Mouse (Mus musculus) stomach, embryonic 15.5 days (tissue): ENCODE measurements around the gene Sox2. TPM values are rescaled to one million over a fixed set of nuclear protein-coding genes. Genes with fewer than 3 reads are reported as not detected.

ENCODE experiments used
- ATAC-seq: fragments of 200-750 bp; cut with Nextera tagmentation; 2 replicates; pipeline ENCODE4 v1.8.0; 2017; ENCODE audit warnings: low read depth, moderate number of reproducible peaks, moderate TSS enrichment; ENCODE audit not compliant: insufficient read depth, low FRiP score
- H3K27ac ChIP-seq: fragments of 300-500 bp; sonication (generic); 2 replicates; pipeline ENCODE4 v1.5.1; 2015; ENCODE audit warnings: mild to moderate bottlenecking, inconsistent platforms
- H3K27me3 ChIP-seq: fragments of 300-500 bp; sonication (generic); replicated peaks from 2 replicates; pipeline ENCODE4 v1.6.1; 2015; ENCODE audit warnings: inconsistent platforms
- H3K36me3 ChIP-seq: fragments of 300-500 bp; sonication (generic); 2 replicates; pipeline ENCODE4 v1.6.1; 2015; ENCODE audit warnings: inconsistent platforms
- H3K4me1 ChIP-seq: fragments of 300-500 bp; sonication (generic); 2 replicates; pipeline ENCODE4 v1.6.1; 2015; ENCODE audit warnings: inconsistent platforms
- H3K4me2 ChIP-seq: fragments of 300-500 bp; sonication (generic); 2 replicates; pipeline ENCODE4 v1.6.1; 2015; ENCODE audit warnings: mild to moderate bottlenecking, inconsistent platforms
- H3K4me3 ChIP-seq: fragments of 300-500 bp; sonication (generic); replicated peaks from 2 replicates; pipeline ENCODE4 v1.5.1; 2015; ENCODE audit warnings: inconsistent platforms
- H3K9ac ChIP-seq: fragments of 300-500 bp; sonication (generic); 2 replicates; pipeline ENCODE4 v1.6.1; 2015; ENCODE audit warnings: inconsistent platforms
- H3K9me3 ChIP-seq: fragments of 300-500 bp; sonication (generic); 2 replicates; pipeline ENCODE4 v1.6.1; 2016; ENCODE audit warnings: inconsistent platforms
- WGBS: fragments of 180-500 bp; shearing (Covaris S2); methylation state at CpG from one replicate; pipeline ENCODE4 v1.1.7; 2015; 5-methylcytosine and 5-hydroxymethylcytosine counted together
- polyA plus RNA-seq: library from polyadenylated mRNA; unstranded; fragments of >200 nt; fragmentation: Nextera tagmentation; extraction: Ambion mirVana; gene quantifications from 2 replicates; pipeline ENCODE4 v1.2.1, GENCODE M21; 2015

Gene Sox2
- polyA plus RNA-seq, 1 experiment from 2014 or later, result 14.0 TPM

DNA sequence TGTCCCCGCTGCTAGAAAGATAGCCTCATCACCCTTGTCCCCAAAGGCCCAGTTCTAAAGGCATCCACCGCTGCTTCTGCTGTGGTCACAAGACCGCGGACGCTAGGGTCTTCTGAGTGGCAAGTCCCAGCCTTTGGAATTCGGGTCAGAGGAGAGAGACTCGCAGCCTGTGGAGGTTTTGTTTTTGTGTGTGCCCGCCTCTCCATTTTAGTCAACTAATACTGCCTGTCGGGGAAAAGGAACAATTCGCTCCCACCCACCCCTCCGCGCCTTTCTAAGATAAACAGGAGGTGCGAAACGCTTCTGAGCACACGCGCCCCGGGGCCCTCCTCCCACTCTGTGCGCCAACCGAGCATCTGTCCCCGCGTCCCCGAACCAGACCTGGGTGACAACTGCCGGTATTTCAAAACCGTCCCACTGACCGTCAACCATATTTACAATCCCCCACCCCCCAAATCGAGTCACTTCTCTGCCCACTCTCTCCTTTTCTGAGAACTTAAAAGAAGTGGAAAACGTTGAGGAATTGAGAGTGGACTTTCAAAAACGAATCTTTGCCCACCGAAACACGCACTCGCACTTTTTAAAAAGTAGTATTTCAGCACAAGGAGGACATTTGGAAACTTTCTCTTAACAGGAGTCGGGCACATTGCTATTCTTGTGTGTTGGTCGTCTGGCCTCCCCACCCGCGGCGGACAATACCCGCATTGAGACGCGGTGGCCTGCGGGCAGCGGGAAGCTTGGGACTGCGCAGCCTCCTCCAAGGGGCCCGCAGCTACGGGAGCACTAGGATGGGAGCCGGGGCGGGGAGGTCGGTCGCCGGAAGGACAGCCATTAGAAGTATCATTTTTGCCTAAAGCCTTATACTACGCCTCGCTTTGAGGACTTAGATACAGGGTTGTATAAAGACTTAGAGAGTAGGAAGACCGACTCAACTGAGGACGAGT lies 12.8 kb downstream of the Sox2 start:
- H3K4me3 ChIP-seq, result peak overlapping the region; percentile 37
- no peaks in the 10 kb centered on the region for H3K9me3 ChIP-seq
- peaks cover 65% of the 10 kb centered on the region for H3K27me3 ChIP-seq
- peak overlapping the region; percentile 57 for H3K4me2 ChIP-seq
- peaks cover 5% of the 10 kb centered on the region; the same call in 1 of the 2 replicates for H3K4me1 ChIP-seq
- no peak for ATAC-seq
- peak overlapping the region; percentile 84; the same call in 1 of the 2 replicates for H3K27ac ChIP-seq
- no peaks in the 10 kb centered on the region for H3K36me3 ChIP-seq
- no peak overlapping the region for H3K9ac ChIP-seq
- 1% methylated on average over 53 of the region's 53 CpGs for WGBS

DNA sequence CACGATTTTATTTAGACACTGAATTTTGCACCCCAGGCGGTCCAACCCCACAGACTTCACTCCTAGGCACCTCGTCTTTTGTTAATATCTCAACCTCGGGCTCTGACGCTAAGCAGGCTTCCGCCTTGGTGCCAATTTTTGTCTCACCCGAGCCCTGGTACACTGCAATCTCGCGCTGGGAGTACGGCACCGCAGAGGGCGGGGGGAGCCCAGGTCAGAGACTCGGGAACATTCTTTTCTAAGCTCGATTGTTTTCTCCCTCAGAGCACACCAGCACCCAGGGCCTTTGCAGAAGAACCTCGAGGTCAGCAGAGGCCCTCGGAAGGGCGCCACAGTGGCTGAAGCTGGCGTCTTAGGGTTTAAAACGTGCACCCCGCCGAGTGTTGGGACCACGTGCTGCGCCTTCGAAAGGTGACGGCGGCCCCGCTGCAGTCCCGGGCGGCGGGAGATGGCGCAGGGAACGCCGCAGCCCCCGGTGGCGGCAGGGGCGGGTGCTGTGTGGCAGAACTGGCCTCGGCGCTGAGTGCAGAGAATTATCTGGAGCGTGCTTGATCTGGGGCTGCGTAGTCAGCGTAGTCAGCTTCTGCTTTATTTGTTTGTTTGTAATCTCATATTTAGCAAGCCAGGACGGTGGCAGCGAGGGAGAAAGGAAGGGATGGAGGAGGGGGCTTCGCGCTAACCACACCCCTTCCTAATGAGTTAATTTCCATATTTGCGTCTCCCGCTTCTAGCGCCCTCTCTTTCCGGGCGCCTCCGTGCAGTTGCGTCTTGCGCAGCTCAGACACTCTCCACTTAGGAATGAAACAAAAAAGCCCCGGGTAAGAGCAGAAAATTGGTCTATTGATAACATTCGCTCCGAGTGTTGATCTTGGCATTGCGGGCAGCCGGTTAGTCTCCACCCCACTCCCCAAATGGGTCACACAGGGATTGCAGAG lies 13.8 kb downstream of the Sox2 start:
- WGBS, result 1% methylated on average over 58 of the region's 58 CpGs
- Histone ChIP-seq H3K9me3 (no peaks in the 10 kb centered on the region), H3K27ac (peak overlapping the region; percentile 84), H3K4me2 (peak overlapping the region; percentile 57), H3K4me1 (peaks cover 5% of the 10 kb centered on the region; the same call in 1 of the 2 replicates), H3K4me3 (peak overlapping the region; percentile 37), H3K27me3 (peaks cover 63% of the 10 kb centered on the region), H3K9ac (no peak overlapping the region), H3K36me3 (no peaks in the 10 kb centered on the region)
- ATAC-seq, result peak; percentile 52

DNA sequence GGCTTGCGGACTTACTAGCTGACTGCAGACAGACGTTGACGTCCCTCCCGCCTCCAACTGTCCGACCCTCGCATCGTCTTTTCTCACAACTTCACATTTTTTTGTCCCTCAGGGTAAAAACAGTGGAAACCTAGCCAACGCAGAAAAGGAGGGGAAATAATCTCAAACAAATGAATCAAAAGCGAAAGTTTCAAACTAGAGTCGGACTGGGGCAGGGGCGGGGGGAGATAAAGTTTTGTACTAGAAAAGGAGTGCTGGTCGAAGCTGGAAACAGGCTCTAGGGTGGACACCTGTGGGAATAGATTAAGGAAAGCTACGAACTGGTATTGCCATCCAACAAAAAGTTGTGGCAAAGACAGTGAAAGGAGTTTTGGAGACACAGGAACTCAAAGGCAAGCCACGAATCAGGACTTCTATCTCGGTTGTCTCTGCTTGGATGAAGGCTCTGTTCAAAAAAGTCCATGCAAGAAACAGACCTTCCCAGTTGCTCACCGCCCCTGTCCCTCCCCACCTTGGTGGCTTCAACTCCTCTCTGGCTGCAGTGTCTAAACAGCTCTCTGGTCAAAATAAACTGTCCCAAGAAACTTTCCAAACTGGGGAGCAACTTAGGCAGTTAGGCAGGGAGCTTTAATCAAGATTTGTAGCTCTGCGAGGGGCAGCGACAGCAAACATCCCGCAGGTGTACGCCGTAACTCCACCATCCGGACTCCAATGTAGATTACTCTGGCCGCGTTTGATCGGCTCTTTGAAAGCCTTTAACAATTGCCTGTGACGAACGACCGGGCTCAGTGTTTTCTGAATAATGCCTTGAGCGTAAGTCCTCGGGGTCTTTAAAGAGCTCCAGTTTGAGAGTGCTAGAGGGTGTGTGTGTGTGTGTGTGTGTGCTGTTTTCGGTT lies 14.7 kb downstream of the Sox2 start:
- Histone ChIP-seq H3K27ac (peak overlapping the region; percentile 84), H3K9me3 (no peaks in the 10 kb centered on the region), H3K9ac (no peak overlapping the region), H3K27me3 (peaks cover 65% of the 10 kb centered on the region), H3K4me2 (peak overlapping the region; percentile 57), H3K4me1 (peaks cover 5% of the 10 kb centered on the region; the same call in 1 of the 2 replicates), H3K4me3 (peak overlapping the region; percentile 37), H3K36me3 (no peaks in the 10 kb centered on the region)
- ATAC-seq, result no peak
- WGBS, result 2% methylated on average over 31 of the region's 31 CpGs

GRCm38 (mm10) chr3:34665751-34666665 lies 15.8 kb downstream of the Sox2 start:
- Histone ChIP-seq H3K9me3 (no peaks in the 10 kb centered on the region), H3K4me3 (no peak overlapping the region), H3K4me2 (peak overlapping the region; percentile 57; the same call in 1 of the 2 replicates), H3K9ac (no peak overlapping the region), H3K36me3 (no peaks in the 10 kb centered on the region), H3K27ac (peak overlapping the region; percentile 84; the same call in 1 of the 2 replicates), H3K27me3 (peaks cover 60% of the 10 kb centered on the region), H3K4me1 (peaks cover 5% of the 10 kb centered on the region; the same call in 1 of the 2 replicates)
- ATAC-seq, result peak; percentile 53; the same call in 1 of the 2 replicates
- WGBS, result 7% methylated on average over 10 of the region's 10 CpGs

DNA sequence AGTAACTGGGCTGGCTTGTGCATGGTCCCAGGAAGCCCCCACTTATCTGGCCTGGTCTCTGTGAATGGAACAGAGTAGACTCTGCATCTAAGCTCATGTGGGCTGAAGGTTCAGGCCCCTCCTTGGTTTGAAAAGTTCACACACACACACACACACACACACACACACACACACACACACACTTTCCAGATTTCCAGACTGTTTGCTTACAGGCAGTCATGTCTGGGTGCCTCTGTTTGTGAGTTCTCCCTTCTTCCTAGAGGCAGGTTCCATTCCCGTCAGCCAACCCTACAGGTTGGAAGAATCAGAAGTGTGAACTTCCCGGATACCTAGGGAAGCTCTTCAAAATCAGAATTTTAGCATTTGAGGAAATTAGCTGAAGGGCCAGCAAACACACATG lies 17.0 kb downstream of the Sox2 start:
- WGBS, result 39% methylated on average over 2 of the region's 2 CpGs
- Histone ChIP-seq H3K27ac (no peak overlapping the region), H3K9ac (no peak overlapping the region), H3K27me3 (peaks cover 55% of the 10 kb centered on the region), H3K4me3 (no peak overlapping the region), H3K36me3 (no peaks in the 10 kb centered on the region), H3K4me2 (no peak overlapping the region), H3K9me3 (no peaks in the 10 kb centered on the region), H3K4me1 (peaks cover 5% of the 10 kb centered on the region; the same call in 1 of the 2 replicates)
- ATAC-seq, result no peak

GRCm38 (mm10) chr3:34667881-34668817 lies 17.9 kb downstream of the Sox2 start:
- H3K36me3 ChIP-seq, result no peaks in the 10 kb centered on the region
- no peak overlapping the region for H3K4me2 ChIP-seq
- H3K4me1 ChIP-seq, result peaks cover 5% of the 10 kb centered on the region; the same call in 1 of the 2 replicates
- no peaks in the 10 kb centered on the region for H3K9me3 ChIP-seq
- peaks cover 57% of the 10 kb centered on the region for H3K27me3 ChIP-seq
- WGBS, result 13% methylated on average over 18 of the region's 18 CpGs
- no peak overlapping the region for H3K4me3 ChIP-seq
- no peak overlapping the region for H3K27ac ChIP-seq
- H3K9ac ChIP-seq, result no peak overlapping the region
- ATAC-seq, result no peak

DNA sequence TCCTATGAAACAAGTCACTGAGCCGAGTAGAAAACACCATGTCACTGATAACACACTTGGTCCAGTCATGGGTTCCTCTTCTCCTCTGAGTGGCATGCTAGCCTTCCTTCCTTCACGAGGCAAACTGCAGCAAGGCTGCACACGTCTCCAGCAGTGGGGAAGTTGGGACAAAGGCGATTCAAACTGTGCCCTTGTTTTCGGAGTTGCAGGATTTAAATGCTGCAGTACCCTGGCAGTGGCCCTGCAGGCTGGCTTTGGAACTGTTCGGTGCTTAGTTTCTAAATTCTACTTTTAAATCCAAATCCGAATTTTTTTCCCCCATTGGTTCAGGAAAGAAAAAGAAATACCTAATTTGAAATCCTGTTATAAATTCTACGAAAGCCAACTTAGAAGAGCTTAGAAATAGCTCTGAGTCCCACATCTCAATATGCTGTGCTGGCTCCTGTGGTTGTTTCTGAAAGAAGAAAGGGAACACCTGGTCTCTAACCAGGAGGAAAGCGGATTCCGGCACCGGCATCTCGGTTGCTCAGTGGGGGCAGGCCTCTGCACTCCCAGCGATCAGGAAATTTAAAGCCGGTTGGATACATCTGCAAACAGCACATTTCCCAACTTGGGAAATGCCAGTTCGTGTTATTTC lies 20.9 kb downstream of the Sox2 start:
- Histone ChIP-seq H3K4me3 (no peak overlapping the region), H3K4me1 (no peaks in the 10 kb centered on the region; the same call in 1 of the 2 replicates), H3K27me3 (peaks cover 42% of the 10 kb centered on the region), H3K36me3 (no peaks in the 10 kb centered on the region), H3K9ac (no peak overlapping the region), H3K27ac (no peak overlapping the region), H3K4me2 (no peak overlapping the region), H3K9me3 (no peaks in the 10 kb centered on the region)
- WGBS, result 21% methylated on average over 15 of the region's 15 CpGs
- ATAC-seq, result no peak

DNA sequence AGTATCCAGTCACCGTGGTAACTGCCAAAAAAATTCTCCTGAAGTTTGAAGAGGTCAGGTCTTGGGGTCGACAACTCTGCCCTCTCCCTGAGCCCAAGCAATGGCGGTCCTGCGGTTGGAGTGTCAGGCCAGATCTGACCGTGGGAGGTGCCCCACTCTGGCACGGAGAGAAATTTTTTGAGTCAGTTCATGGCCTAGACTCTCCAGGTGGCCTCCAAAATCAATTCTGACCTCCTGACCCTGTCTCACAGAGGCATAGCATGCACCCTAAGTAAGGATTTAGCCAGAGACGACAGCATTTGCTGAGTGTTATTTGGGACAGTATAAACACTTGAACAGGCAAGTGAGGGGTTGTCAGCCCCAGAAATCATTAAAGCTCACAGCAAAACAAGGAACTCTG lies 28.6 kb downstream of the Sox2 start:
- Histone ChIP-seq H3K4me2 (no peak overlapping the region), H3K36me3 (no peaks in the 10 kb centered on the region), H3K9ac (no peak overlapping the region), H3K4me3 (no peak overlapping the region), H3K9me3 (no peaks in the 10 kb centered on the region), H3K4me1 (no peaks in the 10 kb centered on the region), H3K27ac (no peak overlapping the region), H3K27me3 (no peaks in the 10 kb centered on the region)
- 18% methylated on average over 7 of the region's 7 CpGs for WGBS
- no peak for ATAC-seq

DNA sequence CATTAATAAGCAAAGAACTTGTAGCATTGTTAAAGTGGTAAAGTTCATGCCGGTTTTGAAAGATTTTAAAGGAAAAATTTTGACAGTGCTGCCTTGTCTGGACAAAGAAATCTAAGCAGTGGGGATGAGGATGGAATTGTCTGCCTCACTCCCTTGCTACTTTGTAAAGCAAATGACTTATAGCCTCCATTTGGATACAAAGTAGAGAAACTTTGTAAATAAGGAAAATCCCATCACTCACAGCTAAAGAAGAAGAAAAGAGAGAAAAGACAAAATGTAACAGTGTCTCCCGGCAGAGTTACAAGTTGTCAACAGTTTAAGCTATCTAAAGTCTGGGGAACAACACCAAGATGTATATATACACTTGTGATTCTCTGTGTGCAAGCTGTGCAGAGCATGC lies 29.2 kb downstream of the Sox2 start:
- 33% methylated on average over 2 of the region's 2 CpGs for WGBS
- H3K27ac ChIP-seq, result no peak overlapping the region

More for the DNA sequence above, 29.2 kb downstream of the Sox2 start:
- Histone ChIP-seq H3K4me1 (no peaks in the 10 kb centered on the region), H3K36me3 (no peaks in the 10 kb centered on the region), H3K27me3 (no peaks in the 10 kb centered on the region), H3K4me3 (no peak overlapping the region), H3K9ac (no peak overlapping the region), H3K9me3 (no peaks in the 10 kb centered on the region), H3K4me2 (no peak overlapping the region)
- ATAC-seq, result no peak
